Mouse (Mus musculus) liver, adult 2 months (tissue): ENCODE measurements around the gene Pgp. TPM values are rescaled to one million over a fixed set of nuclear protein-coding genes. Genes with fewer than 3 reads are reported as not detected.

Experiments
- DNase-seq: peaks from one replicate; pipeline ENCODE4 v3.0.0-alpha.2; 2011; ENCODE audit warnings: low read depth, low spot score; ENCODE audit errors: extremely low read depth
- H3K27ac ChIP-seq: fragments of 200-500 bp; replicated peaks from 2 replicates; pipeline ENCODE4 v1.5.1; 2012; ENCODE audit warnings: low read depth, mild to moderate bottlenecking, control low read depth, inconsistent platforms, low read length; ENCODE audit not compliant: insufficient read depth
- H3K27me3 ChIP-seq: fragments of 200-500 bp; 2 replicates; pipeline ENCODE4 v1.6.1; 2012; ENCODE audit warnings: mild to moderate bottlenecking, moderate library complexity, low read length, inconsistent platforms; ENCODE audit not compliant: control insufficient read depth, insufficient read depth
- H3K36me3 ChIP-seq: fragments of 200-500 bp; 2 replicates; pipeline ENCODE4 v1.6.1; 2012; ENCODE audit warnings: low read length, inconsistent platforms; ENCODE audit not compliant: control insufficient read depth, insufficient read depth
- H3K4me1 ChIP-seq: fragments of 200-500 bp; 2 replicates; pipeline ENCODE4 v1.6.1; 2011; ENCODE audit warnings: low read length; ENCODE audit not compliant: control insufficient read depth, insufficient read depth
- H3K4me3 ChIP-seq: fragments of 200-500 bp; 2 replicates; pipeline ENCODE4 v1.5.1; 2011; ENCODE audit warnings: low read depth, mild to moderate bottlenecking, control low read depth, low read length, moderate library complexity; ENCODE audit not compliant: insufficient read depth
- H3K79me2 ChIP-seq: fragments of 200-500 bp; 2 replicates; pipeline ENCODE4 v1.6.1; 2012; ENCODE audit warnings: inconsistent platforms, mild to moderate bottlenecking, low read length, moderate library complexity; ENCODE audit not compliant: control insufficient read depth, insufficient read depth
- H3K9ac ChIP-seq: fragments of 200-500 bp; 2 replicates; pipeline ENCODE4 v1.6.1; 2012; ENCODE audit warnings: low read depth, mild to moderate bottlenecking, control low read depth, inconsistent platforms, low read length
- CTCF ChIP-seq: fragments of 200-500 bp; IDR thresholded peaks from 2 replicates; pipeline ENCODE4 v1.5.1; 2011; ENCODE audit warnings: low read depth, low read length, control low read depth
- POLR2A ChIP-seq: fragments of 200-500 bp; IDR thresholded peaks from 2 replicates; pipeline ENCODE4 v1.6.1; 2011; ENCODE audit warnings: low read length, control low read depth; ENCODE audit not compliant: insufficient read depth; ENCODE audit errors: extremely low read depth
- WGBS: fragments of 180-500 bp; shearing (Covaris S2); methylation state at CpG from one replicate; pipeline ENCODE4 v1.1.7; 2018; 5-methylcytosine and 5-hydroxymethylcytosine counted together
- polyA plus RNA-seq: library from polyadenylated mRNA; depleted of rRNA; stranded (reverse); fragments of >200 nt; gene quantifications from 2 replicates; pipeline ENCODE4 v1.2.3, GENCODE M21; 2012
- total RNA-seq: library from RNA; depleted of rRNA; stranded (reverse); fragments of >200 nt; gene quantifications from 2 replicates; pipeline ENCODE4 v1.2.3, GENCODE M21; 2014

The Pgp gene
- total and polyA plus RNA-seq, 2 experiments: 9.2 to 25.8 TPM

DNA sequence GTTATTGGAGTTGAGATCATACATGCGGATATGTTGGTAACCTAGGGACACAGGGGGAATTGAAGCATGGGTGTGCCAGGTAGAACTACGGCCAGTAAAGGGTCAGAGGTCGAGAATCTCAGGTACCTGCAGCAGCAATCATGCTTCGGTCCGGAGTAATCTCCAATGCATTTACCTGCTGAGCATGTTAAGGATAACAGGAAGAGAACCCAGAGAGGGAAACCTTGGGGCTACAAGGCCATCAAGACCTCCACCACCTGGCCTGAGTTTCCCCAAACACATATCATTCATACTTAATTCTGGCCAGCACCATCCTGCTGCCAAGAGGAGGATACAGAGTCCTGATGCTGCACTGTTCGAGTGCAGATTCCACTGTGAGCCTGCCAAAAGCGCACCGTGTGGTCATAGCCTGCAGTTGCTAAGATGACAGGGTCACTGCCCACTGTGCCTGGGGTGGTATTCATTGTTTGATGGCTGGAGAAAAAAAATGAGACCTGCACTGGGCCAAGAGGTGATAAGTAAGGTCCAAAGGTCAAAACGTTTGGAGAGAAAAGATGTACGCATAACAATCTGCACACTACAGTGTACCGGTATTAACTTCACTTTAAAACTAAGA is 7.9 kb downstream of the Pgp start:
- WGBS: 26% methylated on average over 11 of the region's 11 CpGs

DNA sequence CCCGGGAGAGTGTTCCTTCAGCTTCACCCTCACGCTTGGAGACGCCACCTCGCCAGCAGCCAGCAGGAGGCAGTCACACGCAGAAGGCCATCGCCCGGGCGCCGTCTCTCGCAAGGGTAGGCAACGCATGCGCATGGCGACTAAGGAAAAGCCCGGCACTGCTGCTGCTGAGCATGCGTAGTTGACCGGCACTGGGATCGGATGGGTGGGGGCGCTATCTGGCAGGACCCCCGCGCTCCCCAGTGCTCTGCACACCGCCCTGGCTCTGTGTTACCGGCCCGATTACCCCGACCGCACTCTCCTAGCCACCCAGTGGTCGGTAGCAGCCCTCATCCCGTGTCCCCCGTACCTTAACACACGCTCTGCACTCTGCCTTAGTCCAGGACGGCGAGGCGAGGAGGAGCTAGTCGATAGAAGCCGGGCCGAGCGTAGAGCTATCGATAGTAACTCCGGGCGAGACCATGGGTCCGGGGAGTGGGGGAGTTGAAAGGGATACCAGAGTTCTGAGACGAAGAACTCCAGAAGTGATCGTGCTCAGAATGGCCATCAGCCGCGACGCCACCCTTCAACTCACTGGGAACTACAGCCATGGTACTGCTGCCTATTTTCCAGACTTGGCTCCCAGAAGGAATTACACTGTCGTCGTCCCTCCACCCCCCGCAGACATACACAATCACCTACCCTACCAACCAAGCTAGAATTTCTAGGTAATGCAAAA is 8.6 kb downstream of the Pgp start, which contains the start of gene Mlst8:
Gene Mlst8, minus strand, starts transcription at position 416 of the 718 bp plus-strand sequence.
- under 1% methylated on average over 48 of the region's 48 CpGs for WGBS
- peak; percentile 83 for DNase-seq
- Histone ChIP-seq H3K79me2 (no peaks in the 10 kb centered on the region), H3K4me3 (peak within 1 kb of the TSS; percentile 80), H3K27me3 (no peaks in the 10 kb centered on the region), H3K9ac (peak within 1 kb of the TSS; percentile 92), H3K36me3 (no peaks in the 10 kb centered on the region; the same call in 1 of the 2 replicates), H3K4me1 (peaks cover 6% of the 10 kb centered on the region; the same call in 1 of the 2 replicates), H3K27ac (peak within 1 kb of the TSS; percentile 94)
- TF ChIP-seq CTCF (peak; percentile 90), POLR2A (peak; percentile 64)

More for the DNA sequence above, 7.9 kb downstream of the Pgp start:
- Histone ChIP-seq H3K27me3 (no peaks in the 10 kb centered on the region), H3K36me3 (no peaks in the 10 kb centered on the region; the same call in 1 of the 2 replicates), H3K79me2 (no peaks in the 10 kb centered on the region), H3K4me1 (peaks cover 6% of the 10 kb centered on the region; the same call in 1 of the 2 replicates), H3K4me3 (peak overlapping the region; percentile 80; the same call in 1 of the 2 replicates), H3K27ac (no peak overlapping the region), H3K9ac (no peak overlapping the region)
- TF ChIP-seq CTCF (peak; percentile 43), POLR2A (no peak)
- peak; percentile 72 for DNase-seq

DNA sequence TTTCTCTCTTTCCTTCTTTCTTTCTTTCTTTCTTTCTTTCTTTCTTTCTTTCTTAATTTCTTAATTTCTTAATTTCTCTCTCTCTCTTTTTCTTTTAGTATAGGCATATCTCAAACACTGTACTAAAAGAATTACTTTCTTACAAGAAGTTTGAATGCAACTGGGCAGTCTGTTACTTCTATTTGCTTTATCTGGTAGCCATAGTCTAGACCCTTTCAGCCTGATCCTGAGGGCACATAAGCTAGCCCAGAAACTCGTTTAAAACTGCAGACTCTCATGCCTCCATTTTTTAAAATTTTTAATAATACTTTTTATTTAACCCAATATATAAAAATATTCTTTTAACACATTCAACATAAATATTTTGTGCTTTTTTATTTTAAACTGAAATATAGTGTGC is 9.2 kb downstream of the Pgp start:
- Histone ChIP-seq H3K4me1 (peaks cover 6% of the 10 kb centered on the region; the same call in 1 of the 2 replicates), H3K79me2 (no peaks in the 10 kb centered on the region), H3K36me3 (no peaks in the 10 kb centered on the region; the same call in 1 of the 2 replicates), H3K27ac (no peak overlapping the region), H3K9ac (no peak overlapping the region), H3K27me3 (no peaks in the 10 kb centered on the region), H3K4me3 (no peak overlapping the region)
- no peak for DNase-seq
- WGBS: 45% methylated on average over 1 of the region's 1 CpGs
- TF ChIP-seq POLR2A: no peak
- no peak for TF ChIP-seq CTCF

DNA sequence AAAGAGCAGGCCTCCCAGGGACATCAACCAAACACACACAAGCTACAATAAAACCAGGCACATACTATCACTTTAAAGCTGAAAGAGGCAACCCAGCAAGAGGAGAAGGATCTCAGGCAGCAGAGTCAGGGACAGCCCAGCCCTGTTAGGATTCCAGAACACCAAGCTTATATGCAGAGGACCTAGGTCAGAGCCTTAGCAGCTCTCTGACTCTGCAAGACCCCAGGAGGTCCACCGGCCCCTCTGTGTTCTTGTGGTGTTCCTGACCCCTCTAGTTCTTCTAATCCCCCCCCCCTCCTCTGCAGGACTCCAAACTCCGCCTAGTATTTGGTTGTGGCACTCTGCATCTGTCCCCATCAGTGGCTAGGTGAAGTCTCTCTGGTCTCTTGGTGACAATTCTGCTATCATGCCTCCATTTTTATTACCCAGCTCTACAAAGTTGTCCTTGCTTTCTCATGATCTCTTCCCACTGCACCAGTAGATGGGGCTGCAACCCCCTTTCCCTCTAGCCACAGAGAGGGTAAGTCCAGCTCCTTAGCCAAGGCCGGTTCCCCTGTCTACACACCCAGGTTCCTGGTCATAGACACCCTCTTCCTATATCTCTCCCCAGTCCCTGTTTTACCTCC is 10.1 kb downstream of the Pgp start:
- DNase-seq: no peak
- no peak overlapping the region for H3K27ac ChIP-seq
- no peak overlapping the region for H3K4me3 ChIP-seq
- H3K27me3 ChIP-seq: no peaks in the 10 kb centered on the region
- TF ChIP-seq POLR2A (no peak), CTCF (0 out of 2 replicates have a peak, but pooled peaks have one; percentile 20)
- H3K79me2 ChIP-seq: no peaks in the 10 kb centered on the region
- no peak overlapping the region for H3K9ac ChIP-seq
- H3K36me3 ChIP-seq: no peaks in the 10 kb centered on the region; the same call in 1 of the 2 replicates
- peaks cover 6% of the 10 kb centered on the region; the same call in 1 of the 2 replicates for H3K4me1 ChIP-seq
- 85% methylated on average over 3 of the region's 3 CpGs for WGBS

DNA sequence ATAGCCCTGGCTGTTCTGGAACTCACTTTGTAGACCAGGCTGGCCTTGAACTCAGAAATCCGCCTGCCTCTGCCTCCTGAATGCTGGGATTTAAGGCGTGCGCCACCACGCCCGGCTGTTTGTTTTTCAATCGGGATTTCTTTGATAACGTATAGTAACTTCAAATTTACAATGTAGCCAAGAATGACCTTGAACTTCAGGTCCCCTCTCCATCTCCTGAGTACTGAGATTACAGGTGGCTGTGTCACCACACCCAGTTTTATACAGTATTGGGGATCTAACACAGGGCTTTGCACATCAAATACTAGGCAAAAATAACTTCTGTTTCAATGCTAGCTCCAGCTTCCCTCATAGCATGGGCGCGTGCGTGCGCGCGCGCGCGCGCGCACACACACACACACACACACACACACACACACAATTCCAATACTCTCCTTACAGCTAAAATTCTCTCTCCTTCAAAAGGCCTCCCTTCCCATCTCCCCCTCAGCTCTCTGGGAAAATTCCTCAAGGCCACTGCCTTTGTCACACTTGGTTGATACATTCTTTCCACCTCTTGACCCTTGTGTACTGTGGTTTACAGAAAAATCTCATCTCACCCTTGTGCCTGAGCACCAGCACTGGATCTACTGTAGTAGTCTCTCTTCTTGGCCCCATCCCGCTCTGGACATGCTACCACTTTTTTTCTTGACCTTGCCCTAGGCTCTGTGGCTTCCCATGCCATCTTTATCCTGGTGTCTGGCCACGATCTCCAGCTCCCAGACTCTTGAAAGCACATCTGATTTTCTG is 11.0 kb downstream of the Pgp start:
- Histone ChIP-seq H3K27me3 (no peaks in the 10 kb centered on the region), H3K79me2 (no peaks in the 10 kb centered on the region), H3K27ac (no peak overlapping the region), H3K4me3 (no peak overlapping the region), H3K36me3 (no peaks in the 10 kb centered on the region), H3K4me1 (peaks cover 6% of the 10 kb centered on the region; the same call in 1 of the 2 replicates), H3K9ac (no peak overlapping the region)
- WGBS: 91% methylated on average over 20 of the region's 20 CpGs
- DNase-seq: no peak
- TF ChIP-seq POLR2A (no peak), CTCF (no peak)
